Mouse (Mus musculus) heart, embryonic 16.5 days (tissue): ENCODE measurements around the gene Grk3. TPM values are rescaled to one million over a fixed set of nuclear protein-coding genes. Genes with fewer than 3 reads are reported as not detected.

Experiments
- ATAC-seq: fragments of 200-750 bp; cut with Nextera tagmentation; replicated peaks from 2 replicates; pipeline ENCODE4 v1.8.0; 2017; ENCODE audit warnings: moderate number of reproducible peaks; ENCODE audit not compliant: insufficient read depth, low FRiP score; ENCODE audit errors: extremely low read depth
- H3K27ac ChIP-seq: fragments of 300-500 bp; sonication (generic); 2 replicates; pipeline ENCODE4 v1.5.1; 2014; ENCODE audit warnings: mild to moderate bottlenecking, low read length, control low read depth, moderate library complexity
- H3K27me3 ChIP-seq: fragments of 300-500 bp; sonication (generic); 2 replicates; pipeline ENCODE4 v1.6.1; 2014; ENCODE audit warnings: low read length, mixed read lengths; ENCODE audit not compliant: control insufficient read depth, insufficient read depth
- H3K36me3 ChIP-seq: fragments of 300-500 bp; sonication (generic); 2 replicates; pipeline ENCODE4 v1.6.1; 2014; ENCODE audit not compliant: control insufficient read depth, insufficient read depth
- H3K4me1 ChIP-seq: fragments of 300-500 bp; sonication (generic); 2 replicates; pipeline ENCODE4 v1.6.1; 2014; ENCODE audit warnings: low read length, mixed read lengths; ENCODE audit not compliant: control insufficient read depth, insufficient read depth
- H3K4me2 ChIP-seq: fragments of 300-500 bp; sonication (generic); 2 replicates; pipeline ENCODE4 v1.6.1; 2014; ENCODE audit warnings: low read depth, mild to moderate bottlenecking, control low read depth, low read length
- H3K4me3 ChIP-seq: fragments of 300-500 bp; sonication (generic); 2 replicates; pipeline ENCODE4 v1.5.1; 2014; ENCODE audit warnings: mild to moderate bottlenecking, control low read depth, low read length
- H3K9ac ChIP-seq: fragments of 300-500 bp; sonication (generic); 2 replicates; pipeline ENCODE4 v1.6.1; 2014; ENCODE audit warnings: low read length, control low read depth
- H3K9me3 ChIP-seq: fragments of 300-500 bp; sonication (generic); replicated peaks from 2 replicates; pipeline ENCODE4 v1.6.1; 2016; ENCODE audit warnings: low read length; ENCODE audit not compliant: control insufficient read depth
- WGBS: fragments of 180-500 bp; shearing (Covaris S2); extraction: QIAGEN DNeasy Blood & Tissue Kit; methylation state at CpG from one replicate; pipeline ENCODE4 v1.1.7; 2014; 5-methylcytosine and 5-hydroxymethylcytosine counted together
- polyA plus RNA-seq: library from polyadenylated mRNA; unstranded; fragments of >200 nt; fragmentation: Nextera tagmentation; extraction: Ambion mirVana; gene quantifications from 2 replicates; pipeline ENCODE4 v1.2.1, GENCODE M21; 2015

Gene Grk3
- polyA plus RNA-seq, 1 experiment from 2014 or later = 23.9 TPM

DNA sequence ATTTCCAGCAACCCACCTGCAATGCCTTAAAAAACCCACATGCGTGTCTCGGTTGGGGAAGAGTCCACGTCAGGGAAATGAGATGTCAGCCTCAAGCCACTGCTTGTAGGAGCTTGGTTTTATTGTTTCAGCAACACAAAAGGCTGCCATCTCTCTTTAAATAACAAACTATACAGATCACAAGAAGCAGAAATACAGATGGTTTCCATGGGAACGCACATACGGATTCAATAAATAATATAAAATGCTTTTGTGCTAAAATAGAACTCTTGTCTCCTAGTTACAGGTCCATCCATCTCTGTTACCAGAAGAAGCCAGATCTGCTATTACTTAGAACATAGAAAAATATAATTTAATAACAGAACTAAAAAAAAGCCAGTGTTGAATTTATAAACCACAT, 105.2 kb downstream of the Grk3 start:
- Histone ChIP-seq H3K27me3 (no peaks in the 10 kb centered on the region), H3K27ac (no peak overlapping the region), H3K9ac (no peak overlapping the region), H3K4me2 (no peak overlapping the region), H3K4me1 (peaks cover 23% of the 10 kb centered on the region), H3K9me3 (peaks cover 4% of the 10 kb centered on the region; the same call in 1 of the 2 replicates), H3K4me3 (no peak overlapping the region), H3K36me3 (no peaks in the 10 kb centered on the region)
- no peak for ATAC-seq
- WGBS = 87% methylated on average over 5 of the region's 5 CpGs

DNA sequence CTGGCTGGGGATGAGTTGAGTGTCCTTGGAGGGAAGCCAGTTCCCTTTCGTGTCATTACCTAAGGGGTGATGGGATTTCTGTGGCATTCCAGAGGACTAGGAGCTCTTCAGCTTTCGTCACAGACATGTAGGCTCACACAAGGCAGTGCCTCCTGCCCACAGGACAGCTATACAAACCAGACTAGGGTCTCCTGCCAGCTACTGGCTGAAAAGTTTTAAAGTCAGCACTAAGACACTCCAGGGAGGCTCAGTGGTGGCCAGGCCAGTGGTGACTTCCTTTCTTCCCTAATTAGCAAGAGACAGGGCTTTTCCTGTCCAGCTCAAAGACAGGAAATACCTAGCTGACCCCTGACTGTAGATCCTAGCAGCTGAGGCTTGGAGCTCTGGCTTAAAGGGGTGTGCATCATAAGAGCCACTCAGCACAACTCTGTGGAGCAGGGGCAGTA, 107.4 kb downstream of the Grk3 start:
- no peak overlapping the region for H3K4me3 ChIP-seq
- 9% methylated on average over 2 of the region's 2 CpGs for WGBS
- H3K4me1 ChIP-seq = peaks cover 18% of the 10 kb centered on the region
- peak overlapping the region; percentile 78 for H3K27ac ChIP-seq
- no peaks in the 10 kb centered on the region for H3K27me3 ChIP-seq
- H3K9ac ChIP-seq = no peak overlapping the region
- peaks cover 4% of the 10 kb centered on the region; the same call in 1 of the 2 replicates for H3K9me3 ChIP-seq
- no peaks in the 10 kb centered on the region for H3K36me3 ChIP-seq
- peak; percentile 82 for ATAC-seq
- H3K4me2 ChIP-seq = no peak overlapping the region

DNA sequence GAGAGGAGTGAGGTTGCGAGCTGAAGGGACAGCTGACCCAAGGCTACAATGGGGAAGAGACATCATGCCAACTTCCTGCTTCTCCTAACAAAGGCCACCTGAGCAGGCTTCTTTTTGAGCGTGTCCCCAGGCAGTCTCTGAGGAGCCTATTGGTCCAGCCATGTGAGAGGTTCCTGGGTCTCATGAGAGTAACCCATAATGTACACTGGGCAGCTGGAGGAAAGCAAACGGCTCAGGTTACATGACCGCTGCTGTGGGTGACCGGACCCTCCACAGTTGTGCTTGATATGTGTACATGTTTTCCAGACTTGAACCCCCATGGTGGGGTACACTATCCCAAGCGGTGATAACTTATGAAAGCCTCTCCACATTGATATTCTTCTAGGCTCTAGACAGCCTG, 108.1 kb downstream of the Grk3 start:
- H3K27me3 ChIP-seq = no peaks in the 10 kb centered on the region
- no peak overlapping the region for H3K4me2 ChIP-seq
- no peak overlapping the region for H3K9ac ChIP-seq
- 53% methylated on average over 6 of the region's 6 CpGs for WGBS
- no peaks in the 10 kb centered on the region for H3K36me3 ChIP-seq
- peak overlapping the region; percentile 78; the same call in 1 of the 2 replicates for H3K27ac ChIP-seq
- no peak overlapping the region for H3K4me3 ChIP-seq
- peaks cover 18% of the 10 kb centered on the region for H3K4me1 ChIP-seq
- no peak for ATAC-seq
- peaks cover 4% of the 10 kb centered on the region; the same call in 1 of the 2 replicates for H3K9me3 ChIP-seq

- 37% methylated on average over 17 of the region's 17 CpGs for WGBS
- H3K4me2 ChIP-seq = peak within 1 kb of the TSS; percentile 73
- H3K27ac ChIP-seq = peak within 1 kb of the TSS; percentile 99
Measured at GRCm38 (mm10) chr5:112895674-112896654, 119.6 kb downstream of the Grk3 start, which contains the start of gene Myo18b. Gene Myo18b (minus strand): TSS chr5:112896362.

DNA sequence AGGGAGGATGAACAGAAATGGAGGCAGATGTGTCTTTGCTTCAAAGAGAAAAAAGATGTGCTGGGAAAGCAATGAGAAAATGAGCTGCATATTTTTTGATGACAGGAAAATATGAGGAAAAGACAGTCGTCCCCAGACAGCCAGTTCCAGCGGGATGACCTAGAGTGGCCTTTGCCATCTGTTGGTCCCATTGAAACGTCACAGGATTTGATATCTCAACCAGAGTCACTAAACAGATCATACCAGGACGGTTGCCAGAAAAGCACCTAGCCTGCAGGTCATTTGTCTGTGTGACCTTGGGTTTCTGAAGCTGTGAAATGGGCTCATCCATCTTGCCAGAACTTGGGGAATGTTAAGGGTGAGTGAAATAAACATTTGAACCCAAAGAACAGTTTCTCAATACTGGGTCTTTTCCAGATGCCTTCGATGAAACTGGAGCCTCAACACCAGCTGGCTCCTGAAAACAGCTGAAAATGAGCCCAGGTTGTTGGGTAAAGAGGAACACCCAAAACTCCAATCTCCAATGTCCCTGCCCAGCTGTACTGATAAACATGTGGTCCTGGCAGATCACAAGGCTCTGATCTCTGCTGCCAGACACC, 122.0 kb downstream of the Grk3 start:
- Histone ChIP-seq H3K36me3 (peaks cover 10% of the 10 kb centered on the region), H3K27ac (no peak overlapping the region), H3K4me3 (peak overlapping the region; percentile 63), H3K27me3 (no peaks in the 10 kb centered on the region), H3K9ac (no peak overlapping the region; the same call in 1 of the 2 replicates), H3K4me2 (peak overlapping the region; percentile 73), H3K9me3 (no peaks in the 10 kb centered on the region), H3K4me1 (peaks cover 18% of the 10 kb centered on the region)
- WGBS = 57% methylated on average over 5 of the region's 5 CpGs
- ATAC-seq = no peak

More at GRCm38 (mm10) chr5:112895674-112896654, 119.6 kb downstream of the Grk3 start, which contains the start of gene Myo18b:
- Histone ChIP-seq H3K27me3 (no peaks in the 10 kb centered on the region), H3K36me3 (peaks cover 10% of the 10 kb centered on the region), H3K4me3 (peak within 1 kb of the TSS; percentile 63), H3K4me1 (peaks cover 5% of the 10 kb centered on the region), H3K9me3 (no peaks in the 10 kb centered on the region), H3K9ac (peak within 1 kb of the TSS; percentile 88)
- peak; percentile 94 for ATAC-seq

DNA sequence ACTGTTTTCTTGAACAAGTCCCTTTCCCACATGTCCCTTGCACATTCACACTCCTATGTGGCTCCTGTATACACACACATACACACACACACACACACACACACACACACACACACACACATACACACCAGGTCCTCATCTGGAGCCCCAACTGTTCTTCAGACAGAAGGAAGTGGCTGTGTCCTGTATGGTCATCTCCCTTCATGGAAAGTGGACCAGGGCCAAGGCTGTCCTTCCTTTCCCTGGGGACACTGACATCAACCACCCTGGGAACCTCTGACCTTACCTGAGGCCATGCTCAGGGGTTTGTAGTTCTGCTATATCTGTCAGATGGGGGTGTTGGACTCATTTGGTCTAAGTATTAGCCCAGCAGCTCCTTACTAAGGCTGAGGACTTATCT, 123.2 kb downstream of the Grk3 start:
- no peak overlapping the region for H3K27ac ChIP-seq

DNA sequence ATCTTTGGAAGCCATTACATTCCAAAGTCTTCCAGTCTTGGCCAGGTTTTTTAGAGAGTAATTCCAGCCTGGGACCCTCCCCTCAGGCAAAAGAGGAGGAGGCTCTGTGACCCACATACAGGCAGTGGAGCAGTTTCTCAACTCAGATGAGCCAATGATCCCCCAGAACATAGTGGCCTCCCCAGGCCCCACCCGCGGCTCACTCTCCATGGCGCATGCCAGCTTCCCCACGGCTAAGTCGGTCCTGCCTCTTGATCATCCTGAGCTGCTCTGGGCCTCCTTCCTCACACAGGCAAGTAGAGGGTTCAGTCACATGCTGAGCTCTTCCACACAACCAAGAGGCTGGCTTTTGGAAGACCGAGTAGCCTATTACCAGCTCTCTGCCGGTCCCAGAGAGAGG, 126.9 kb downstream of the Grk3 start:
- H3K9me3 ChIP-seq = no peaks in the 10 kb centered on the region
- WGBS = 45% methylated on average over 7 of the region's 7 CpGs
- peaks cover 10% of the 10 kb centered on the region for H3K36me3 ChIP-seq
- peaks cover 40% of the 10 kb centered on the region for H3K4me1 ChIP-seq
- H3K4me2 ChIP-seq = peak overlapping the region; percentile 10; the same call in 1 of the 2 replicates
- ATAC-seq = no peak
- peak overlapping the region; percentile 95 for H3K27ac ChIP-seq
- no peak overlapping the region for H3K4me3 ChIP-seq
- H3K27me3 ChIP-seq = no peaks in the 10 kb centered on the region
- peak overlapping the region; percentile 28 for H3K9ac ChIP-seq

More for the DNA sequence above, 123.2 kb downstream of the Grk3 start:
- ATAC-seq = no peak
- H3K4me1 ChIP-seq = peaks cover 29% of the 10 kb centered on the region
- H3K9me3 ChIP-seq = no peaks in the 10 kb centered on the region
- H3K36me3 ChIP-seq = peaks cover 10% of the 10 kb centered on the region
- no peaks in the 10 kb centered on the region for H3K27me3 ChIP-seq
- H3K4me3 ChIP-seq = no peak overlapping the region
- no peak overlapping the region for H3K4me2 ChIP-seq
- H3K9ac ChIP-seq = no peak overlapping the region

DNA sequence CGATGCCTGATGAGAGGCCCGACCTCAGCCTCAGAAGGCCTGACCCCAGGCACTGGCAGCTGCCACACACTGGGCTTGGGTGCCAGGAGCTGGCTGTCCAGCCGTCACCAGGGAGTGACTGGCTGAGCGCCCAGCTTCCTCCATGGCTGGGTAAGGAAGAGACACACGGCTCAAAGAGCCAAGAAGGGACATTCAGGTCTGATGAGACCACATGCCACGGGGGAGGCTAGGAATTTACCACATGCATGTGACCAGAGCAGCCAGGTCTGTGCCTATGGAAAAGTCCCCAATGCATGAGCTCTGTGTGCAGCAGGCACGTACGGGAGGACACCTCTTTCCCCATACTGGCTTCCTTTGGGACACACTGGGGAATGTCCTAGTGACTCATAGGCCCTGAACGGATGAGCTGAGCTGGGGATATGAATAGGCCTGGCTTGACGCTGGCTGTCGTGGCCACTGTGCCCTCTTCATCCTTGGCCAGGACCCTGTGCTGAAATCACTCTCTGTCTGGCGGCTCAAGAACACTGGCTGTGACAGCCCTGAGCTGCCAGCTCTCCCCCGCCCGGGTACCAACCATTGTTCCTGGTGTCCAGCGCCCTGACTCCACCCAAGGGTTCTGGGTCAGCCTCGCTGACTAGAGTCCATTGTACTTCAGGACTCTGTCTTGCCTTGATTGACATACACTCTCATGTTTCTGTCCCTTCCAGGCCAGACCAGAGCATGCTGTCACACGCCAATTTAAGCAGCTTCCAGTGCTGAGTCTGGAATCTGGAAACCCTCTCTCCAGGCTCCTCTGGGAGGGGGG, 128.7 kb downstream of the Grk3 start:
- peak overlapping the region; percentile 39 for H3K9ac ChIP-seq
- peaks cover 7% of the 10 kb centered on the region for H3K36me3 ChIP-seq
- no peaks in the 10 kb centered on the region for H3K9me3 ChIP-seq
- ATAC-seq = peak; percentile 75
- 25% methylated on average over 17 of the region's 17 CpGs for WGBS
- H3K4me2 ChIP-seq = peak overlapping the region; percentile 5
- no peak overlapping the region for H3K4me3 ChIP-seq
- H3K4me1 ChIP-seq = peaks cover 40% of the 10 kb centered on the region
- peak overlapping the region; percentile 95 for H3K27ac ChIP-seq
- no peaks in the 10 kb centered on the region for H3K27me3 ChIP-seq
